Mouse (Mus musculus): ENCODE results near the gene Drc7.
"Not testable (repeated sequence)": the region's sequence is repeated elsewhere in the genome, so short reads cannot be mapped to it uniquely, and the experiment has no call there.

The Drc7 gene

DNA sequence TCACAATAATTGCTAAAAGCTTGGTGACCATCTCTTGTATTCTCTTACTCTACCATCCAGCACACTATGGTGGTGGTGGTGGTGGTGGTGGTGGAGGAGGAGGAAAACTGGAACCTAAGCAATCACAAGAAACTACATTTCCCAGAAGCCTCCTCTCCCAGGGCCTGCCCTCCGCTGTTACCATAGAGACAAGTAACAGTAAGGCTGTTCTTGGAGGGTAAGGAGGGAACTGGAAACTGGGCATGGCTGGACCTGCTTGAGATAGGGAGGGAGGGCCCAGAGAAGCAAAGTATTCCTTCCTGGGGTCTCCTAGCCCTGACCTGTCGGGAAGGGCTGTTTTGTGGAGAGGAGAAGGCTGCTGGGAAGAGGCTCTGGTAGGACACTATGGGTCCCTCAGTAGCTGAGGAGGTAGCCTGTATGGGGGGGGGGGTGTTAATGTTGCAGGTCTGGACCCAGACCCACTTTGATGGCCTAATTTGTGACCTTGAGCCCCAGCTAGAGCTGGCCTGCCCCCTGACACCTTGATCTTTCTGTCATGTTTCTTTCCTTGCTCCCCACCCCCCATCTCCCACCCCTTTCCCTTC lies at the start of gene Drc7:
Gene Drc7, plus strand, starts transcription at position 177 of the 584 bp plus-strand sequence.
- in situ Hi-C loops (cut with MboI, MseI), result no loop called here

DNA sequence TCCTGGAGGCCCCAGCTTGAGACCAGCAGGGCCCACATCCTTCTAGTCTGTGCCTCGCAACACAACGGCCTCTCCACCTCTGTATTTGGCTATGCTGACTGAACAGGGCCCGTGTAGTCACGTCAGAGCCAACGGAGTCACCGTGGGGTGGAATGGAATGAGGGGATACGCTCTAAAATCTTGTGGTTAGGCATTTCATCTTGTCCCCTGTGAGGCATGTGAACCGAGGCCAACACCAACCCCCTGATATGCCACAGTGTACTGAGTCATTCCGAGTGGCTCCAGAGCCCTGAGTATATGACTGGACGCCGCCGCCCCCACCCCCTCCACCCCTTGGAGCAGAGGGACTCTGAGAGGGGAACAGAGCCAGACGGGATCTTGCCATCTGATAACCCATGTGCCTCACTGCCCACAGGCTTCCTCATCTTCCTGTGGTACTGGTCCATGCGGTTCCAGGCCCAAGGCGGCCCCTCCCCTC lies 42.4 kb upstream of the Drc7 start:
- in situ Hi-C loops (cut with MboI, MseI), result no loop called here

DNA sequence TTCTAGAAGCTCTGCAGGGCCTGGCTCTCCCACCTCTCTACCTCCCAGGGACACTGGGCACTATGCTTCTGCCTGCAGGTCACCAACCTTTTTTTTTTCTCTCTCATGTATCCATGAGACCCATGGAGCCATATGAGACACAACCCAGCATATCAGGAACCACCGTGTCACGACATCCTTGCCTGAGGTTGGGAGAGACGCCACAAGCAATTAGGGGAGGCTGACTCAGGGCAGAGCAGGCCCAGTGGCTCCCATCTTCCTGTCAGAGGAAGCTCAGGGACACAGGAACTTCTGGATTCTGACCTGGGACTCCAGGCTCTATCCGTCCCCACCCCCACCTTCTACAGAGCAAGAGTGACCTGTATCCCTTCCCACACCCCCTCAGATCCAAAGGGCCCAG lies 39.0 kb upstream of the Drc7 start:
- in situ Hi-C loops (cut with MboI, MseI), result no loop called here

DNA sequence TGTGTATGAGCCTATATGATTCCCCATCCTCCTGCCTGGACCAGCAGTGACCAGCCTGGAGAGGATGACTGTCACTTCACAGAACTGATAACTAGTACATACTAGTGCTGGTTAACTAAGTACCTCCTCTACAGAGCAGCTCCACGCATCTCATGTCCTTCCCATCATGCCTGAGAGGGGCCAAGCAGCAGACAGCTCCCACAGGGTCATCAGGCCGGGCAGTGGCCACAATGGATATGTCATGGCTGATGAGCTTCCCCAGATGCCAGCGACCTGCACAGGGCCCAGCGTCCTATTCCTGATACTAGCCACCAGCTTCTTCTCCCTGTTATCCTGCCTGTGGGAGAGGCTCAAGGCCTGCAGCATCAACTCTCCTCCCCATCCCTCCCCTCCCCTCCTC lies 38.2 kb upstream of the Drc7 start:
- in situ Hi-C loops (cut with MboI, MseI), result no loop called here

DNA sequence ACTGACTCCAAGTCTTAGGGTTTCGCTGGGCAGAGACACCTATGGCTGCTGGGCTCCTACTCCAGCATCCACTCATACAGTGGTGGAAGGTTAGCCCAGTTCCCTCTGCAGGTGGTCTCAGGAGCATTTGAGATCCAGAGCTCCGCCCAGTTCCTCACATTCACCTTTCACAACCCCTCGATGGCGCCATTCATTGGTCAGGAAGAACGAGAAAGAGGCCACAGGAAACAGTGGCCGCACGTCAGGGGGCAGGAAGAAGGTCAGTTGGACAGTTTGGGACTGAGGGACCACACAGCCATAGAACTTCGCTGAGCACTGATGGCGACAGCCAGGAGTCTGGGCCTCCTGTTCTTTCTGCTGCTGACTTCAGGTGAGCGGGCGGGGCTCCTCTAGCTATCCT lies 37.5 kb upstream of the Drc7 start, which contains the start of gene Adgrg3:
Gene Adgrg3, plus strand, starts transcription at position 242 of the 400 bp plus-strand sequence.
- in situ Hi-C loops (cut with MboI, MseI), result no loop called here

DNA sequence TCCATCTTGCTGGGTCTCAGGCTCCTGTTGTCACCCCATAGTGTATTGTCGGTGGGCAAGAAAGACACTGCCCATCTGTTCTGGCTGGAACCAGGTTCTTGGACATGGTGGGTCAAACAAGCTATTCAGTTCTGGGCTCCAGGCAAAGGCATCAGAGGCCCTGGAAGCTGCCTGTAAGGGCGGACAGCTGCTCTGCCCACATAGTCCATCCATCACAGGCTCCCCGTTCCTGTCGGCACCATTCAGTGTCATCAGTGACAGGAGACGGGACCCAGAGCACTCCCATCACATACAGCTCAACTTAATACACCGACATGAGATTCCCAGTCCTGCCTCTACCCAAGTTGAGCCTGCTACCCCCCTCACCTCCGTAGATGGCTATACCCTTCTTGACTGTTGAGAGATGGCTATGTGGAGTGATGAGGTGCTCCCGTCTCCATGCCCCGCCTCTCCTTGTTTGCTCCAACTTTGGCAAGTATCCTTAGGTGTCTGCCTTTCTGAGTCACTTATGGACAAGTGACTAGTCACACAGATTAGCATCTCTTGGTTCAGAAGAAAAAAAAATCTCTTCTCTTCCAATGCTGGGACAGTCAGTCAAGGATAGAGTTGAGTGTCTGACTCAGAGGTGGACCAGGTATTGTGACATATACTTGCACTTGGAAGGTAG lies 36.8 kb upstream of the Drc7 start:
- in situ Hi-C loops (cut with MboI, MseI), result no loop called here

DNA sequence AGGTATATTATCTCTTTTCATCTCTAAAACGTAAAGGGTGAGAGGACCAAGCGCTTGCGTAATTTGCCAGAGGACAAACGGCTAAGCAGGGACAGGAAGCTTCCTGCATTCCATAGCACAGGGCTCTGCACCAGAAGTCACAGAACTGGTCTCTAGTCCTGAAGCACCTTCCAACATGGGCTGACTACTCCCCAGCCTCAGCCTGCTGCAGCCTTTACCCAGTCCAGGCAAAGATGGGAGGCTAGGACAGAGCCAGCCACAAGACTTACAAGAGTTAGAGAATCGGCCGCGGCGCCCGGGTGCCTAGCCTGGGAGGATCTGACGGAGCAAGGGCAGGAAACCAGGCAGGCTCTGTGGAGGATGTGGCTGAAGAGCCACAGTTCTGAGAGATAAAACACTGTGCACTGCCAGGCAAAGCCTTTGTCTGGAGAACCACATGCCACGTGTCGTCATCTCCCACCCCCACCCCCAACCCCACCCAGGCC lies 34.6 kb upstream of the Drc7 start:
- in situ Hi-C loops (cut with MboI, MseI), result no loop called here

DNA sequence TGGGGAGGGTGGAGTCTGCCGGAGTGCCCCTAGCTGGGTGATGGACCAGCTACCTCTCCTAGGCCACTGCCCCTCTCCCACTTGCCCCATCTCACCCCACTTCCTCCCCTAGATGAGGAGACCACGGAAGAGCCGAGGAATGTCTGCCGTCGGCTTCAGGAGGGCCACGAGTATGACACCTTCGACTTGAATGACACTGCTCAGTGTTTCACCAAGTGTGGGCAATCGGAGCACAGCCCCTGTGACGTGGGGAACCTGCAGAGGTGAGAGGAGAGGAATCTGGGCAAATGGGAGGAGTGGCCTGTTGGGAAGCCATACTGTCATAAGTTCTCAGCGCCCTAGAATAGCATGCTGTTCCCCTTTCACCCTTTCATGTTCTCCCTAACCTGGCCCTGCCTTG lies 34.1 kb upstream of the Drc7 start:
- in situ Hi-C loops (cut with MboI, MseI), result no loop called here

DNA sequence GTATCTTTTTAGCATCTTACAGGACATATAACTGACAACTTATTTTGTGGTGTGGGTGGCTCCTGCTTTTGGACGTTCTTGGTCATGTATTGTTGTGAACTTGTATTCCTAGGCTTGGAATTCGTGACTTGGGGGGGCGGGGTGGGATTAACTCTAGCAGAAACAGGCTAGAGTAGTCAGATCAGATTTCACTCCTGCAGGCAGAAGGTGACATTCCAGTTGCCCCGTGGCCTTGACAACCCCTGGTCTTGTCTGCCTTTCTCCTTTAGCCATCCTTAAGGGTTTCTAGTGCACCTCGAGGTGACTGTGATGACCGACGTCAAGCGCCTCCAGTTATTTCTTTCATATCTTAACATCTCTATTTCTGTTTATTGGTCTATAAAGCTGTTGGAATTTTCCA lies 31.7 kb upstream of the Drc7 start:
- in situ Hi-C loops (cut with MboI, MseI), result no loop called here

DNA sequence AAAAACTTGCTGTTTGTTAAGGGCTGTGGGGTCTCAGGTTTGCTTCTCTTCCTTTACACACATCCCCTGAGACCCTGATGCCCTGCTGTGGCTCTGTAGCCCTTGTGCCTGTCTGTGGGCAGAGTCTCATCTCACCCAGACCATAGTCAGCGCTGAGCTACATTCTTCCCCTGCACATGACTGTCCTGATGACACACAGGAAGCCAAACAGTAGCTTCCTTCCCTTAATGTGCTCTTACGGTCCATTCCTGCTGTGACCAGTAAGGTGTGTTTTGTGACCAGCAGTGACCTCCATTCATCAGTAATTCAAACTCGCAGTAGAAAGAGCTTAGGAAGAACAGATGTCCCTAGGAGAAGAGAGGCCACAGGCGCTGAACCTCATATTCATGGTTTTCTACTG lies 30.5 kb upstream of the Drc7 start:
- in situ Hi-C loops (cut with MboI, MseI), result no loop called here

DNA sequence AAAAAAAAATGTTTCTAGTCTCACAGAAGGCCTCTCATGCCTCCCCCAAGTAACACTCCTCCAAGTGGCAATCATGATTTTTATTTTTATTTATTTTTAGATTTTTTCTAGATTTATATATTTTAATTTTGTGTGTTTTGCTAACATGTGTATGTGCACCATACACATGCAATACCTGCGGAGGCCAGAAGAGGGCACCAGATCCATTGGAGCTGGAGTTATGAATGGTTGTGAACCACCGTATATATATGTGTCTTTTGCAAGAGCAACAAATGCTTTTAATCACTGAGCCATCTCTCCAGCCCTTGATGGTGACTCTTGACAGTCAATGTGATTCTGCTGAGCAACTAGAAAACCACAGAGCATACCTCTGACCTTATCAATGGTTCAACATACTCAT lies 29.5 kb upstream of the Drc7 start:
- in situ Hi-C loops (cut with MboI, MseI), result no loop called here

DNA sequence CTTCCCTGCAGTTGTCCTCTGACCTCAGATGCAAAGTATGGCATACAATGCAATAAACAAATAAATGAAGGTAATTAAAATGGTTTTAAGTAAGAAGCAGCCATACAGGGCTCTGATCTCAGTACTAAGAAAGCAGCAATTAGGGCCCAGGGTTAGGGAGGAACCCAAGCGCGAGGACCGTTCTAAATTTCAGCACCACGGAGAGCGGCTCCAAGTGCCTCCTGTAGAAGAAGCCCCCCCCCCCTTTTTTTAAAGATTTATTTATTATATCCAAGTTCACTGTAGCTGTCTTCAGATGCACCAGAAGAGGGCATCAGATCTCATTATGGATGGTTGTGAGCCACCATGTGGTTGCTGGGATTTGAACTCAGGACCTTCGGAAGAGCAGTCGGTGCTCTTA lies 26.5 kb upstream of the Drc7 start:
- in situ Hi-C loops (cut with MboI, MseI), result not testable (repeated sequence)

DNA sequence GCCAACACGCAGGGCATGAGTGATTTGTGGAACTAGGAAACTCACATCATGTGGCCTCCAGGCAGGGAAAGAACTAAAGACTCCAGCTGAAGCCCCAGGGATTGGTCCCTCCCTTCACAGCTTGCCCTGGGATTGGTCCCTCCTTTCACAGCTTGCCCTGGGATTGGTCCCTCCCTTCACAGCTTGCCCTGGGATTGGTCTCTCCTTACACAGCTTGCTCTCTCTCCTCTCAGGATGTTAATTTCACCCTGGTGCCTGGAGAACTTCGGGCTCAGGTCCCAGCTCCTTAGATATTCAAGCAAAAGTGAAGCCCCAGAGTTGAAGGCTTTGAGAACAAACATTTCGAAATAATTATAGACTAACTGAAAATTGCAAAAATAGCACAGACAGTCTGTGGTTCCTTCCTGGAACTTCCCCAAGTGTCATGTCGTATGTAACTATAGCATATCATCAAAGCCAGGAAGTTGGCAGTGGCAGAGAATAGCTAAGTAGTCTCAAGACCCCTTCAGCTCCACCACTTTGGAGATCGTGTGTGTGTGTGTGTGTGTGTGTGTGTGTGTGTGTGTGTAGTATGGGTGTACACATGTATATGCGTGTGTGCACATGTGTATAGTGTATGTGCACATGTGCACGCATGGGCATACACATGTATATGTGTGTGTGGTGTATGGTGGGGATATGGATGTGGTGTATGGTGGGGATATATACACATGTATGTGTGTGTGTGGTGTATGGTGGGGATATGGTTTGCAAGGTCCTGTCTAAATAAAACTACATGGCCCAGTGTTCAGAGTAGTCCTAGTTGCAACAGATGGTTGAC lies 17.6 kb upstream of the Drc7 start:
- in situ Hi-C loops (cut with MboI, MseI), result no loop called here

DNA sequence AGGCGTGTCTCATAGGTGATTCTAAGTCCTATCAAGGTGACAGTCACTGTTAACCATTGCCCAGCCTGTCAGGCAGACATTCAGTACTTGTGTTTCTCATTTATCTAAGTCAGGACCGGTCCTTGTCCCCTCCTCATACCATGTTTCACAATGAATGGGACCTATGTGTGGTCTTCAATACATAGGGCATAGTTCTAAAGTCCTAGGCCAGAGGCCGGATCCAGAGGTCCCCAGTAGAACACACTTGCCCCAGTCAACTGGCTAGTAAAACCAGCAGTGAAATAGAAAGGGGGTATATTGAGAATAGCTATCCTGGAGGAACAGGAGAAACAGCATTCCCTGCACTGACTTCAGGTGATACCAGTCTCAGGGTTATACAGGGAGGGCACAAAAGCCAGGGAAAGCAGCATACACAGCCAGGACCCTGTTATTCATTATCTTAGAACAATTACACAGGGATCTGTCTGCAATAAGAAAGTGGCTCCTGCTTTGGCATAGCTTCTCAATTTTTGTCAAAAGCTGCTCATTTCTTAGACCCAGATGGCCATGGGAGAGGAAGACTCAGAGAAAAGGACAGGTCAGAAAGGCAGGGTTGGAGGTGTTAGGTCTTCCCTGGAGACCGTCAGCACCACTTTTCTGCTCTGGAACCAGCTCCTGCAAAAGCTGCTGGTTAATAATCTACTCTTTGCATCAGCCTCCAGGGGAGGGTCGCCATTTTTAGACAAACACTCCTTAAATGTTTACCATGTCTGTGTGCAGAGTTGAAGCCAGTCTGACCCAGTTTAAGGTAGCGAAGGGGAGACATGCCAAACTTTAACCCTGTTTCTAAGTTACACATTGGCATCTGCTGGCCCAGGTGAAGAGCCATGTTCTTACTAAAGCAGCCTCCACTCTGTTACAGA lies 12.8 kb upstream of the Drc7 start:
- in situ Hi-C loops (cut with MboI, MseI), result no loop called here

DNA sequence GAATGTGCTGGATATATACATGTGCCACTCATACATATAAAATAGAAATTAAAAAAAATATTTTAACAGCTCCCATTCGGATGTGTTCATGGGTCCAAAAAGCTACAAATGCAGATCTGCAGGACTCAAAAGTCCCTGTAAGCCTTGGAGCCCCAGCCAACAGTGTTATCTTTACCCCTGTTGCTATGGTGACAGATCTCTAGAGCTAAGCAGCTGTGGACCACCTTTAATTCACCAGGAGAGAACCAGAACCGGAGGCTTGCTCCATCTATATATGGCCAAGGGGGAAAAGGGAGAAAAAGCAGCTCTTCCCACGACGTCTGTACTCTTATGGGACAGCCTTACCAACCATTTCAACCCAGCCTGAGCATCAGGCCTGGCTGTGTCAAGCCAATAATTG lies 10.1 kb upstream of the Drc7 start:
- in situ Hi-C loops (cut with MboI, MseI), result no loop called here

DNA sequence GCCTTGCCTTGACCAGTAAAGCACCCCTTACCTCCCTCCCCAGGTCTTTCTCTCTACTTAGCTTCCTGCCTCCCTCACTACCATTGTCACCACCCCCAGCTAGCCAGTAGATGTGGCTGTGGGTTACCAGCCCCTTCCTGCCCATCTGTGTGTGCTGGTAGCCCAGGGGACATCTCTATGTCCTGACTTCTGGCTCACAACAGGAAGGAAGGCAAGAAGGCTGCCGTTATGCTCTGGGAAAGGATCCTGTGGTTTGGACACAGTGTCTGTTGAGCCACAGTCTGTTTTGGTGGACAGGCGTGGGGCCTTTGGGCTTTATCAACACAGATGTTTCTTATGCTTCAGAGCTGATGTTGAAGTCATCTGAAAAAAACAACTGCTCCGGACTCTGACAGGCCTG lies 7.9 kb upstream of the Drc7 start:
- in situ Hi-C loops (cut with MboI, MseI), result no loop called here

DNA sequence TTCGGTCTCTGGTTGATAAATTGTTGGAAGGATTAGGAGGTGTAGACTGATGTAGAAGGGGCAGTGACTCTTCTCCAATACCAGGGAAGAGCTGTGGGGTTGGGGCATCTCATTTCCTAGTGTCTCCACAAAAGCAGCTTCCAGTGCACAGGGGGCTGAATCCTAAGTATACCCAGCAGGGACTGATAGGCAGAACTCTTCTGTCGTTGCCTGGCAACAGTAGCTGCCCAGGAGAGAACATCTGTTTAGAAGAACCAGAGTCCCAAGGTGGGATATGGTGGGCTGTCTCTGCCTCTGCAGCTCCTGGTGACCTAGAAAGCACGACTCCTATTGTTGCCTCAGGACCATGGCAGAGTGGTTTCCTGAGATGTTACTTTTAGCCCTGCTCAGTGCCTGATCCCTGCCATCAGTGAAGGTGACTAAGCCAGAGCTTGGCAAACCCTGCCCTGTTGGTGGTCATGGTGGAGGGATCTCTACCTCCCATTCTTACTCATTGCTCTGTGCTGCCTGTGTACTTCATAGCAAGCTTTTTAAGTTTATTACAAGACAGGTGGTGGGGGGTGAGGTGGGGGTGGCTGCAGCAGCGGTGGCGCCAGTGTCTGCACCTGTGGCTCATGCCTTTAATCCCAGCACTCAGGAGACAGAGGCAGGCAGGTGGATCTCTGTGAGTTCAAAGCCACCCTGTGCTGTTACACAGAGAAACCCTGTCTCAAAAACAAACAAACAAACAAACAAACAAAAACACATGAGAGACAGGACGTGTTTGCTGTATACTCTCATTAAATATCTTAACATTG lies 6.8 kb upstream of the Drc7 start:
- in situ Hi-C loops (cut with MboI, MseI), result no loop called here

DNA sequence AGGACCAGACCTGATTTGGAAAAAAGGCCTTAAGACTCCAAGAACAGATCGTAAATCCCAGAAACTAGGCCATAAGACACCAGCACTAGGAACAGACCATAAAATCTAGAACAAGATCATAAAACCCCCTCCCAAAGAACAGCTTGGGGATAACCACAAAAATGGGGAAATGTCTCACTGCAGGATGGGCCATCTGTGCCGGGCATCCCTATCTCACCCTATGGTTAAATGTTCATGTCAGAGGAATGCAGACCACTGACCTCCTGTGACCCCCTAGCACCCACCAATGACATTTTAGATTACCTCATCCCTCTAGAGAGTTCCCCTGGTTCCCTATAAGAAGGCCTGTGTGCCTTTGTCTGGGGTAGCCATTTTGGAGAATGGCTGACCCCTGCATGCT lies 5.3 kb upstream of the Drc7 start:
- in situ Hi-C loops (cut with MboI, MseI), result no loop called here

DNA sequence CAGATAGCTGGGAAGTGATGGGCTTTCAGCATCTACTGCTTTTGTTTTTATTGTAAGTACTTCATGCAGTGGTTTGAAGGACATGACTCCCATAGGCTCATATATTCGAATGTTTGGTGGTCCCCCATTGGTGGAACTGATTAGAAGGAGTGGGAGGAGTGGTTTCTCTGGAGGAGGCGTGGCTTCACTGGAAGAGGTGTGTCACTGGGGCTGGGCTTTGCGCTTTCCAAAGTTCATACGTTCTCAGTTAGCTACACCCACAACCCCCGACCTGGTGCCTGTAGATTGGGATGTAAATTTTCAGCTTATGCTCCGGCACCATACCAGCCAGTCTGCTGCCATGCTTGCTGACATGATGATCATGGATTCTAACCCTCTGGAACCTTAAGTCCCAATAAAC lies 465 bp upstream of the Drc7 start:
- in situ Hi-C loops (cut with MboI, MseI), result no loop called here

DNA sequence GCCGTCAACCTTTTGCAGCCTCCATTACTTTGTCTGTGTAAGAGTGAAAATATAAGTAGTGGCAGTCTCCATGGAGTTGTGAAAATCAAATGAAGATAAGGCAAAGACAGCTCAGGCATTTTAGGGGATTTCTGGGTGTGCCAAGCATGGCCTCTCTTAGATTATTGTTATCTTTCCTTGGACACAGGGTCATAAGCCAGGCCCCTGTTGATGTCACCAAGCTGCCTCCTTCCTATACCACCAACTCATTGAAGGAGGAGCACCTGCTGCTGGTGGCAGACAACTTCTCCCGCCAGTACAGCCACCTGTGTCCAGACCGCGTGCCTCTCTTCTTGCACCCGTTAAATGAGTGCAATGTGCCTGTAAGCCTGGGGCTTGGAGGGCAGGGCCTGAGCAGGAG lies 1.5 kb downstream of the Drc7 start:
- in situ Hi-C loops (cut with MboI, MseI), result no loop called here

DNA sequence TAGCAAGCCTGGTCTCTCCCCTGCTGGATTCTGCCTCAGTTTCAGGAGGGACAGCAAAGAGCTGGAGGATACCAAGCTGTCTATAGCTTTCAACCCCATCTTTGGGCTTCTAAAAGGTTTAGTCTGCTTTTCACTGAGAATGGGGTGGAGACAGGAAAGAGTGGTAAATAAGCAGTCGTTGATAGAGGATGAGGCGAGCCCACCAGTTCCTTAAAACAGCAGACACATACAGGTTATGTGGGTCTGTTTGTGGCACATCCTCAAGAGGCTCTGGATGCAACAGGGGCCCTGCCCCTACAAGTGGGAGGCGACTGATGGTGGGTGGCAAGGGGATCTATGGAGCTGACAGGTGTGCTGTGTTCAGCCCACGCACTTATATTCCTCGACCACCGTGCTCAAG lies 3.8 kb downstream of the Drc7 start:
- in situ Hi-C loops (cut with MboI, MseI), result no loop called here

Data from T-helper 17 cell (primary cell).